Mouse (Mus musculus) heart, embryonic 12.5 days (tissue): Measurements from ENCODE around the gene Oat. TPM values are rescaled to one million over a fixed set of nuclear protein-coding genes. Genes with fewer than 3 reads are reported as not detected.

ENCODE experiments used
- ATAC-seq: fragments of 200-750 bp; cut with Nextera tagmentation; 2 replicates; pipeline ENCODE4 v1.8.0; 2017; ENCODE audit warnings: moderate TSS enrichment, moderate library complexity; ENCODE audit not compliant: insufficient number of reproducible peaks, low FRiP score
- H3K27ac ChIP-seq: fragments of 300-500 bp; sonication (generic); 2 replicates; pipeline ENCODE4 v1.5.1; 2016; ENCODE audit warnings: mild to moderate bottlenecking, moderate library complexity; ENCODE audit not compliant: poor library complexity, severe bottlenecking
- H3K27me3 ChIP-seq: fragments of 300-500 bp; sonication (generic); replicated peaks from 2 replicates; pipeline ENCODE4 v1.6.1; 2016; ENCODE audit warnings: mild to moderate bottlenecking, moderate library complexity
- H3K36me3 ChIP-seq: fragments of 300-500 bp; sonication (generic); 2 replicates; pipeline ENCODE4 v1.6.1; 2016; ENCODE audit warnings: mild to moderate bottlenecking, moderate library complexity
- H3K4me1 ChIP-seq: fragments of 300-500 bp; sonication (generic); replicated peaks from 2 replicates; pipeline ENCODE4 v1.6.1; 2016; ENCODE audit warnings: mild to moderate bottlenecking
- H3K4me2 ChIP-seq: fragments of 300-500 bp; sonication (generic); 2 replicates; pipeline ENCODE4 v1.6.1; 2016; ENCODE audit warnings: mild to moderate bottlenecking, moderate library complexity
- H3K4me3 ChIP-seq: fragments of 300-500 bp; sonication (generic); 2 replicates; pipeline ENCODE4 v1.5.1; 2016; ENCODE audit warnings: mild to moderate bottlenecking
- H3K9ac ChIP-seq: fragments of 300-500 bp; sonication (generic); 2 replicates; pipeline ENCODE4 v1.6.1; 2016; ENCODE audit warnings: mild to moderate bottlenecking, moderate library complexity
- H3K9me3 ChIP-seq: fragments of 300-500 bp; sonication (generic); replicated peaks from 2 replicates; pipeline ENCODE4 v1.6.1; 2016; ENCODE audit warnings: mild to moderate bottlenecking, moderate library complexity
- WGBS: fragments of 180-500 bp; shearing (Covaris S2); methylation state at CpG from one replicate; pipeline ENCODE4 v1.1.7; 2016; 5-methylcytosine and 5-hydroxymethylcytosine counted together
- polyA plus RNA-seq: library from polyadenylated mRNA; unstranded; fragments of >200 nt; fragmentation: Nextera tagmentation; extraction: Ambion mirVana; gene quantifications from 2 replicates; pipeline ENCODE4 v1.2.1, GENCODE M21; 2016

Oat gene
- polyA plus RNA-seq, 1 experiment from 2014 or later: 161 TPM

DNA sequence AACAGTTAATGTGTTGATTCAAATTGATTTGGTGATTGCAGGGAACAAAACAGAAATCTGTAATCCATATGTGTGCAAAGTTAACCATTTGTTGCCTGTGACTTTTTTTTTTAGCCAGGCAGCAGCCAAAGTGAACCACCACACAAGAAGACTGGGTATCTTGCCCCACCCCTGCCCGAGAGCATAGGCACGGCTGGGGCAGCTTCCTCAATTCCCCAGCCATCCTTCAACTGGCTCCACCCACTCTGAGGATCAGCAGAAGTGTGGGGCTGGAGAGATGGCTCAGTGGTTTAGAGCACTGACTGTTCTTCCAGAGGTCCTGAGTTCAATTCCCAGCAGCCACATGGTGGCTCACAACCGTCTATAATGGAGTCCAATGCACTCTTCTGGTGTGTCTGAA is 34.6 kb downstream of the Oat start:
- Histone ChIP-seq H3K9me3 (no peaks in the 10 kb centered on the region), H3K27ac (no peak overlapping the region), H3K4me2 (no peak overlapping the region), H3K9ac (no peak overlapping the region), H3K4me1 (no peaks in the 10 kb centered on the region), H3K36me3 (no peaks in the 10 kb centered on the region), H3K27me3 (no peaks in the 10 kb centered on the region), H3K4me3 (no peak overlapping the region)
- 54% methylated on average over 3 of the region's 3 CpGs for WGBS
- ATAC-seq: no peak

DNA sequence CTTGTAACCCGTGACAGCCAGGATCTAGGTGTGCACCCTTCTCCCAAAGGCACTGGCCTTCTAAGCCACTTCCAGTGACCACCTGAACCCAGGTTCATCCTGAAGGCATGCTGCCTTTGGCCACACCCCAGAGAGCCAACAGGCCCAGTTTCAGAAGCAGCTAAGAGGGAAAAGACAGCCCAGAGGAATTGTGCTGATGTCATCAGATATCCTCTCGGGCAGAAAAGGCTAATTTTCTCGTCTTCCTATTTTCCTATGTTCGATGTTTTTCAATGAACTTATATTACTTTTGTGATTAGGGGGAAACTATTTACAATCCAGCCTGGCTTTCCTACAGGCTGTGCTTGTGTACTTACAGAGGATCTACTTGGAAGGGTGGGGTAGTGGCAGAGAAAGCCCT is 35.6 kb downstream of the Oat start:
- Histone ChIP-seq H3K36me3 (no peaks in the 10 kb centered on the region), H3K27me3 (no peaks in the 10 kb centered on the region)
- 78% methylated on average over 4 of the region's 4 CpGs for WGBS

GRCm38 (mm10) chr7:132529206-132529605 is 47.0 kb downstream of the Oat start:
- no peaks in the 10 kb centered on the region for H3K36me3 ChIP-seq
- no peak overlapping the region for H3K4me2 ChIP-seq
- H3K9ac ChIP-seq: no peak overlapping the region
- ATAC-seq: no peak
- H3K9me3 ChIP-seq: no peaks in the 10 kb centered on the region
- peaks cover 16% of the 10 kb centered on the region; the same call in 1 of the 2 replicates for H3K27me3 ChIP-seq
- H3K27ac ChIP-seq: no peak overlapping the region
- H3K4me1 ChIP-seq: no peaks in the 10 kb centered on the region
- 65% methylated on average over 3 of the region's 3 CpGs for WGBS
- H3K4me3 ChIP-seq: no peak overlapping the region

More for the DNA sequence above, 35.6 kb downstream of the Oat start:
- no peak overlapping the region for H3K9ac ChIP-seq
- H3K9me3 ChIP-seq: no peaks in the 10 kb centered on the region
- H3K27ac ChIP-seq: no peak overlapping the region
- ATAC-seq: no peak
- no peak overlapping the region for H3K4me2 ChIP-seq
- H3K4me1 ChIP-seq: no peaks in the 10 kb centered on the region
- H3K4me3 ChIP-seq: no peak overlapping the region

DNA sequence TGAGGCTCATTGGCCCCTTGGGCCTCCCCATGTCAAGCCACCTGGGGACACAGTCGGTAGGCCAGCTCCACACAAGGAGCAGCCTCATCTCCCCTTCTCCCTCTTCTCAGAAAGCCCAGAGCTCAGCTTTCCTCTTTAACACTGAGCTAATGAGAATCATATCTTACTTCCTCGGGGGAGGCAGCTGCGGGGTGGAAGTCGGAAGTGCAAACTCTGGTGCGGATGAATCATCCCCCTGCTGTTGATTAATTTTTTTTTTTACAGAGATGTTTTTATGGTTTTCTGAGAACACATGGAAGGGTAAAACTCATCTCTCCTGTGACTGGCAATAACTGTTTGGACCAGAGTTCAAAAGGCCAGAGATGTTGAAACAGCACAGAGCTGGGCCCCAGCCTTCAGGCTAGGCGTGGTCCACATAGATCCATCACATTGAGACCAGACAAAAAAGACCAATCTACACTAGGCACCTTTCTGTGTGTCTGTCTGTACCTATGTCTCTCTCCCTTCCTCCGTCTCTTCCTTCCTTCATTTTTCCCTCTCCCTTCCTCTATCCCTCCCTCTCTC is 62.7 kb downstream of the Oat start:
- Histone ChIP-seq H3K4me2 (no peak overlapping the region), H3K9ac (no peak overlapping the region), H3K4me3 (no peak overlapping the region), H3K9me3 (no peaks in the 10 kb centered on the region), H3K4me1 (peaks cover 7% of the 10 kb centered on the region), H3K27me3 (0 out of 2 replicates have a peak, but pooled peaks cover 4% of the 10 kb centered on the region), H3K27ac (no peak overlapping the region), H3K36me3 (no peaks in the 10 kb centered on the region)
- 69% methylated on average over 7 of the region's 7 CpGs for WGBS
- ATAC-seq: no peak

DNA sequence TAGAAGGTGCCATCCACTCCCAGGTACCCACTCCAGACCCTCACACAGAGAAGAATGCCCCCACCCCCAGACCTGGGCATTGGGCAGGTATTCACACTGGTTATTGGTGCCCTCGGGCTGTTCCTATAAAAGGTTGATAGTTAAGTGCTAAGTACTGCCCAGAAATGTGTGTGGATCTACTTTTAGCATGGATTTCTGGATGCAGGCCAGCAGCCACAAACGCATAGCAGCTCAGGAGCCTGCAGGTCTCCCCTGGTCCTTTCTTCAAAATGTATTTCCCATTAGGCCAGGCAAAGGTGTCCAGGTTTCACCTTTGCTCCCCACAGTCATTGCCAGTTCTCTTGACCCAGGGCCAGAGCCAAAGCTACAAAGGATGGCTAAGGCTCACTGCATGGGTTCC is 67.1 kb downstream of the Oat start:
- peaks cover 7% of the 10 kb centered on the region for H3K4me1 ChIP-seq
- H3K9ac ChIP-seq: no peak overlapping the region
- 37% methylated on average over 2 of the region's 2 CpGs for WGBS
- ATAC-seq: no peak
- H3K4me2 ChIP-seq: no peak overlapping the region
- no peak overlapping the region for H3K27ac ChIP-seq
- H3K9me3 ChIP-seq: no peaks in the 10 kb centered on the region
- no peak overlapping the region for H3K4me3 ChIP-seq
- 0 out of 2 replicates have a peak, but pooled peaks cover 4% of the 10 kb centered on the region for H3K27me3 ChIP-seq
- no peaks in the 10 kb centered on the region for H3K36me3 ChIP-seq

Other genes starting within 250 kb of the Oat start
- not detected in 2 replicates for gene Nkx1-2, start 23.2 kb upstream of the Oat start, polyA plus RNA-seq
- 23.5 and 23.6 TPM in 2 replicates for gene Lhpp, start 34.2 kb upstream of the Oat start, polyA plus RNA-seq
- 15.3 and 17.0 TPM in 2 replicates for gene Fam53b, start 237.5 kb upstream of the Oat start, polyA plus RNA-seq